Mouse (Mus musculus) MN1 (cell line): ENCODE data around the gene Ttpal.

Experiments used
- DNase-seq: peaks from one replicate; pipeline ENCODE4 v3.0.0-alpha.2; 2016; ENCODE audit warnings: low spot score

The Ttpal gene

DNA sequence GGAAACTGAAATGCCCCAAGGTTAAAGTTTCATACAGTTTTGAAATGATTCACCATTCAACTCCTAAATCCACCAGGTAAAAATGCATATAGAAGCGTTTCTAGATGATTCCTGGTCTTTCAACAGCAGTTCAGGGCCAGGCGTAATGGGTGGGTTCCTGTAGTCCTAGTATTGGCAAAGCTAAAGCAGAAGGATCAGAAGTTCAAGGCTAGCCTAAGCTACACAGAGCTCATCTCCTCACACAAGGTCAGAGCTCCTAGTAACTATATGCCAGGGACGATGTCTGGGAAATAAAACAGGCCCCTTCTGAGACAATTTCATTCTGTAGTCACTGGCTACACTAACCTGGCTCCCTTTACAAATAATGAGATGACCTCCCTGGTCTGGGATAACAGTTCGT, 29.1 kb downstream of the Ttpal start:
- DNase-seq: no peak

DNA sequence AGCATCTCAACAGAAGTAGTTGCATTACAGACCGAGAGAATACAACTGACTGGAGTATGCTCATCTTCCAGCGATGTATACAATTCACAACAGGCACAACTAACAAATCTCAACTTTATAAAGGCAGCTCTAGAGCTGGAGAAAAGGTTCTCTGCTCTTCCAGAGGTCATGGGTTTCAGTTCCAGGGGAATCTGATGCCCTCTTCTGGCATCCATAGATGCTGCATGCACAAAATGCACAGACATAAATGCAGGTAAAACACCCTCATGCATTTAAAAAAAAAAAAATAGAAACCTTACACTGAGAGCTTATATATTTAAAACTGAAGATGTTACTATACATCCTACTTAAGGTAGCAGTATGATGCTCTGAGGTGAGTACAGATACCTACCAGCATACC, 29.6 kb downstream of the Ttpal start:
- no peak for DNase-seq

DNA sequence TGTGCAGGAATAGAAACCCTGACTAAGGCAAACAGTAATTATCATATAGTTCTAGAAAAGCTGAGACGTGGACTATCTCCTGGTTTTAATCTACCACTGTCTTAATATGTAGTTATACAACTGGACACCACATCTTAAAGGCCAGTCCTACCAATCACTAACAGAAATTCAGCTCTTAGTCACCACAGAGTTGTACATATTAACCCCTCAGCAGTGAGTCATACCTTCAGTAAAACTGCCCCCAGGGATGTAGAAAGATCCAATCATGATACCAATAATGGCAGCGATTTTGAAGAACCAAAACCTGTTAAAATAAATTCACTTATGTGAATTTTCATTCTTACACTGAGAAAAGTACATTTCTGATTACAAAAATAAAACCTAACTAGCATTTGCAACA, 32.1 kb downstream of the Ttpal start:
- no peak for DNase-seq

DNA sequence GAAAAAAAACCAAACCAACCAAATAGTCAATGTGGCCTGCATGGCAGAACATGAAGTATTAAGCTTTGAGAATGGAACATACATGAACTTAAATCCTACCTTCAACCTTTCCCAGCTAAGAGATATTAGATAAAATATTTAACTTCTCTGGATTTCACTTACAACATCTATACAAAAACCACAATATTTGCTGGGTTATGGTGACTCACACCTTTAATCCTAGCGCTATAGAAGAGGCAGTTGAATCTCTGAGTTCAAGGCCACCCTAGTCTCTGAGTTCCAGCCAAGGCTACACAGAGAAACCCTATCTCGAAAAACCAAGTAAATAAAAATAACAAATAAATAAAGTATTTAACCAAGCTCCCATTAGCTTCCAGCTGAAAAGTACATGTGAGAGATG, 33.9 kb downstream of the Ttpal start:
- no peak for DNase-seq

GRCm38 (mm10) chr2:163637655-163638266, 35.6 kb downstream of the Ttpal start:
- no peak for DNase-seq

GRCm38 (mm10) chr2:163640493-163640892, 38.4 kb downstream of the Ttpal start:
- no peak for DNase-seq

DNA sequence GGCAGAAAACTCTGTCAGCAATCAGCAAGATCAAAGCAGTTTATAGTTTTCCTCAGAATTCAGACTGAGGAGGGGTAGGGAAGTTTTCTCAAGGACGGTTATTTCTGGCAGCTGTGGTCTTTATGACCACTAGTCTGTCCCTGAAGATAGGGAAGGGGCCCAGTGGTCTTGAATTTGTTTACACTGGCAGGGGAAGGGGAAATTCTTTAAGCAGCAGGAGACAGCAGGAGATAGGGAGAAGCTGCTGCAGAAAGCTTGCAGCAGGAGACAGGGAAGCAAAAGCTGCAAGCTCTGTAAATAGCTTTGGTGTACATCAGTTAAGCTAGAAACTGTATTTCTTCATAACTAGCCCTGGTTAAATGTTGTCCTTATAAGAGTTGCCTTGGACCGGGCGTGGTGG, 39.6 kb downstream of the Ttpal start:
- no peak for DNase-seq

DNA sequence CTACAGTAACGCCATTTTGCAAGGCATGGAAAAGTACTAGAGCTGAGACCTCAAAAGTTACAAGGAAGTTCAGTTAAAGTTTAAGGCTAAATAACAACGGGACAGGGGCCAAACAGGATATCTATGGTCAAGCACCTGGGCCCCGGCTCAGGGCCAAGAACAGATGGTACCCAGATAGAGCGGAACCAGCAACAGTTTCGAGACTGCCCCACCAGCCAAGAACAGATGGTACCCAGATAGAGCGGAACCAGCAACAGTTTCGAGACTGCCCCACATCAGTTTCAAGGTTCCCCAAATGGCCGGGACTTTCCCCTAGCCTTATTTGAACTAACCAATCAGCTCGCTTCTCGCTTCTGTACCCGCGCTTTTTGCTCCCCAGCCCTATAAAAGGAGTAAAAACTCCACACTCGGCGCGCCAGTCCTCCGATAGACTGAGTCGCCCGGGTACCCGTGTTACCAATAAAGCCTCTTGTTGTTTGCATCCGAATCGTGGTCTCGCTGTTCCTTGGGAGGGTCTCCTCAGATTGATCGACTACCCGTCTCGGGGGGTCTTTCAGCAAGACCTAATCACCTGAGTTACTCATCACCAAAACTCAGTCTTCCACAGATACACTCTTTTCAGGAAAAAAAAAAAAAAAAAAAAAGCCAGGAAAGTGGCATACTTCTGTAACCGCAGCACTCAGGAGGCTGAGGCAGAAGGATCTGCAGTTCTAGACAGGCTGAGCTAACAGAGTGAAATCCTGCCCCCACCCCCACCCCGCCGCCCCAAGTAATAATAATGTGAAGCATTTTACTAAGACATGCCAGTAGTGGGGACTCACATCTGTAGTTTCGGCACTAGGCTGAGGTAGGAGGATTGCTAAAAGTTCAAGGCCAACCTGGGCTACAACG, 40.8 kb downstream of the Ttpal start:
- DNase-seq: no peak

GRCm38 (mm10) chr2:163643576-163643971, 41.5 kb downstream of the Ttpal start:
- DNase-seq: no peak

DNA sequence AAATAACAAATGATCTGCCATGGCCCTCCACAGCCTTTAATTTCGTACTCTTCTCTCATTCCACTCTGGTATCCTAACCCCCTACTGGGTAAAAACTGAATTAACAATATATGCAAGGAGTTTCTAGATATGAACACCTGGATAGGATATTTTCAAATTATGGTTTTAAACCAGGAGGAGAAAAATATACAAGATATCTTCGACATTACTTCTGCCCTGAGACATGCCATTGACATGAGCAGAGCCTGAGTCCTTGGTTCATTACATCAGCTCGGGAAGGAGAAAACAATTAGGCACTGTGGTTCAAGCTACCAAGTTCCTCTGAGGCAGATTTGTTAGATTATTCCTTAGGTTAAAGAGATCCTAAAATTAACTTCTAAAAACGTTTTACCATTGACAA, 41.9 kb downstream of the Ttpal start:
- DNase-seq: peak; percentile 58

DNA sequence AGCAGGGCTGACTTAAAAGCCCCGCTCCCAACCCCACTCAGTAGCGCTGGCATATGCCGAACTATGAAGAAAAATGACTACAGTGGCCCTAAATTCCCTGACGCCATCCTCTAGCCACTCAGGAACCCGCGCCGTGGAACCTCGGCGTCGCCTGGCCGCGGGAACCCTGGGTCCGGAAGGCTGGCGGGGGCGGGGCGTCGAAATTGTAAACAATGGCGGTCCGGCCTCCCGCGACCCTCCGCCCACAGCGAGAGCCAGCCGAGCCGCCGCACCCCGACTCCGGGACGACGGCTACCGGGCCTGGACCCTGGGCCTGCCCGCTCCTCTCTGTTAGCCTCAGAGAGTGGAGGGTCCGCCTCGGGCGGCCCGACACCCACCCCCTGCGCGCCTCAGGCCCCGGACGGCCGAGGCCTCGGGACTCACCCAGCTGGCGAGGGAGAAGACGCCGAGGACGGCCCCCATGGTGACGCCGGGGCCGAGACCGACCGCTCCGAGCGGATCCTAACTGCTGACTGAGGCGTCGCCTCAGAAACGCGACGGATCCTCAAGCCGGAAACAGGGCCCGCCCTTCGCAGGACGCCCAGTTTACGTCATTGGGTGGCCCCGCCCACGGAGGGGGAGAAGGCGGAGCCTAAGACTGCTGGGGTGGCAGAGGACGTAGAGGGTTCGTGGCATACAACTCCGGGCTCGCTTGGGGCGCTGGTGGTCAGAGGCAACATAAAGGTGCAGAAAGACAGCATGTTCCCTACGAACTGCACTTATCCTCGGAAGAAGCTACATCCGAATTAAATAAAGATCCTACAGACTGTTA, 42.7 kb downstream of the Ttpal start, which contains the start of gene Serinc3:
Gene Serinc3 (minus strand): TSS at position 557 of the 811 bp plus-strand sequence.
- DNase-seq: peak; percentile 99

GRCm38 (mm10) chr2:163645700-163646460, 43.8 kb downstream of the Ttpal start:
- DNase-seq: no peak

- no peak for DNase-seq
These were observed 44.5 kb downstream of the Ttpal start for GRCm38 (mm10) chr2:163646461-163647080.

DNA sequence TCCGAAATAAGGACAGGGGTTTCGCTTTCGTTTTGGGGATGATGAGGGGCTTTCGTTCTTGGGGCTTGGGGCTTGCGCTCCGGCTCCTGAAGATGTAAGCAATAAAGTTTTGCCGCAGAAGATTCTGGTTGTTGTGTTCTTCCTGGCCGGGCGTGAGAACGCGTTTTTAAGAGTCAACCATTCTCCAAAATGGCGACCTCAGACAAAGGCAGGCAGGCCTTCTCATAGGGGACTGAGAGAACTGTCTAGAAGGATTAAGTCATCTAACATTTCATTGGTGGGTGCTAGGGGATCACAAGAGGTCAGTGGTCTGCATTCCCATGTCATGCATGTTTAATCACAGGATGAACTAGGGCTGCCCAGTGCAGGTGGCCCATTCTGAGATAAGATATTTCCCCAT, 53.6 kb downstream of the Ttpal start:
- DNase-seq: peak; percentile 65

- DNase-seq: no peak
These were observed 55.4 kb downstream of the Ttpal start for GRCm38 (mm10) chr2:163657486-163657885.

- DNase-seq: peak; percentile 94
These were observed 56.1 kb downstream of the Ttpal start, which contains the start of gene Pkig for GRCm38 (mm10) chr2:163657975-163658886. Gene Pkig, plus strand, starts transcription at chr2:163658386.

GRCm38 (mm10) chr2:163658941-163659340, 56.8 kb downstream of the Ttpal start:
- peak; percentile 77 for DNase-seq

GRCm38 (mm10) chr2:163659431-163659830, 57.3 kb downstream of the Ttpal start:
- DNase-seq: no peak

GRCm38 (mm10) chr2:163660103-163660701, 58.1 kb downstream of the Ttpal start:
- DNase-seq: no peak

DNA sequence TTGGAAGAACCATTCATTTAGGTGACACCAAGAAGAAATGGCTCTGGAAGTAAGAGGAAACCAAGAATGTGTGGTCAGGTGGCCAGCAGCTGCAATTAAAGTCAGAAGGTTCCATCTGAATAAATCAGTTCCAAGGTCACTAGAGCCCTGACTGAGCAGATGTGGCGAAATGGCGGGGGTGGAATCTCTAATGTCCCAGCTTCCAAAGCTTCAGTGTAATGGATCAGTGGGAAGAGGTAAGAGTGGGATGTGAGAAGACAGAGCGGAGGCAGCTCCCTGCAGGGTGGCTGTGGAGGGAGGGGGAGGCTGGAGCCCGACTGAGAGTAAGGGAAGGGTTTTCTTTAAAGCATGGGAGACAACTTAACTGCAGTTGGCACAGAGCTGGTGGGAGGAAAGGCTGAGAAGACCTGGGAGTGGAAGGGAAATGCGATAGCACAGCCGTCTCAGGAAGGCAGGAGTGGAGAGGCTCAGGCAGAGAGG, 59.3 kb downstream of the Ttpal start:
- no peak for DNase-seq
